Mouse (Mus musculus) lung, adult 2 months (tissue): ENCODE measurements around the gene Hrg.

Source experiments
- CTCF ChIP-seq: fragments of 200-500 bp; IDR thresholded peaks from 2 replicates; pipeline ENCODE4 v1.5.1; 2011; ENCODE audit warnings: mild to moderate bottlenecking, low read length, control low read depth; ENCODE audit not compliant: insufficient read depth
- POLR2A ChIP-seq: fragments of 200-500 bp; IDR thresholded peaks from 2 replicates; pipeline ENCODE4 v1.6.1; 2011; ENCODE audit warnings: low read depth, mild to moderate bottlenecking, control low read depth, low read length, borderline replicate concordance; ENCODE audit errors: extremely low read depth

DNA sequence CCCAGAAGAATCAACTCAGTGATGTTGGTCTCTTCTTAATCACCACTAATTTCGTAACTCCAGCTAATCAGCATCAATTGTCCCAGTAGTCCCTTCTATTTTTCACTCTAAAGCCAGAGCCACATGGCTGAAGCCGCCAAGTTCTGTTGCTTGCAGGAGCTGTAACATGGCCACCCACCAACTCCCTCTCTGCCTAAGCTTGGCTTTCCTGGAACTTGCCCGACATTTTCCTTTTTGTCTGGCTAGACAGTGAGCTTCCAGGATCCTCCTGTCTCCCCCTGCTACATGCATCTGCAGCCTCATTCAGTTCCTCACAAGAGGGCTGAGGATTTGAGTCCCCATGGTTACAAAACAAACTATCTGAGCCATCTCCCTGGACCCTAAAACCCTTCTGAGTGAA is 38.9 kb upstream of the Hrg start:
- no peak for TF ChIP-seq CTCF
- no peak for TF ChIP-seq POLR2A
